22 mouse cellular contexts compared by ENCODE assay signal in genomic region chr11:90265581-90265980, GRCm38 (mm10). TPM values are rescaled to one million over a fixed set of nuclear protein-coding genes. Genes with fewer than 3 reads are reported as not detected.
DNase-seq lines count a peak whose midpoint lies in the region; ATAC-seq and TF ChIP-seq lines count a peak whose summit lies in the region.
"Had no signal": no experiment of that assay in that cellular context is flagged by ENCODE, and none has a peak within 500 bp of the region (broad histone marks: within the 10 kb centered on the region; RNA-seq: fewer than 3 reads in every experiment).

No protein-coding gene starts in this region.

- ATAC-seq in heart, embryonic 14.5 days (ENCODE audit: insufficient number of reproducible peaks, insufficient read depth, low FRiP score, low read depth) = no peak
- ATAC-seq in limb, embryonic 14.5 days (ENCODE audit: low FRiP score, low read depth) = 0 out of 2 replicates have a peak, but pooled peaks have one; percentile 23
- ATAC-seq in hindbrain, embryonic 12.5 days (ENCODE audit: low FRiP score) = no peak
- ATAC-seq: forebrain, embryonic 16.5 days; hindbrain, postnatal 0 days had no signal

- H3K9ac ChIP-seq in heart, embryonic 14.5 days (ENCODE audit: low read length) = peak overlapping the region; percentile 41; the same call in 1 of the 2 replicates
- H3K9ac ChIP-seq in limb, embryonic 14.5 days (ENCODE audit: low read depth, low read length, severe bottlenecking) = no peak overlapping the region
- no peak overlapping the region for H3K9ac ChIP-seq in hindbrain, embryonic 12.5 days
- H3K9ac ChIP-seq: embryonic facial prominence, embryonic 12.5 days; forebrain, embryonic 12.5 days; hindbrain, embryonic 13.5 days had no signal

- no peak overlapping the region for H3K4me2 ChIP-seq in heart, embryonic 14.5 days (ENCODE audit: low read length)
- H3K4me2 ChIP-seq in limb, embryonic 14.5 days (replicated peaks; ENCODE audit: low read depth, low read length, severe bottlenecking) = no peak overlapping the region
- H3K4me2 ChIP-seq in hindbrain, embryonic 12.5 days (replicated peaks) = no peak overlapping the region
- H3K4me2 ChIP-seq: embryonic facial prominence, embryonic 12.5 days; forebrain, embryonic 12.5 days; hindbrain, embryonic 13.5 days had no signal

- peaks cover 86% of the 10 kb centered on the region for H3K36me3 ChIP-seq in heart, embryonic 10.5 days
- H3K36me3 ChIP-seq in heart, embryonic 14.5 days (ENCODE audit: control insufficient read depth, insufficient read depth, low read length) = peaks cover 98% of the 10 kb centered on the region
- H3K36me3 ChIP-seq in limb, embryonic 14.5 days (ENCODE audit: control insufficient read depth, insufficient read depth, low read length) = peaks cover 51% of the 10 kb centered on the region
- peaks cover 91% of the 10 kb centered on the region for H3K36me3 ChIP-seq in limb, embryonic 10.5 days
- peaks cover 58% of the 10 kb centered on the region for H3K36me3 ChIP-seq in hindbrain, embryonic 12.5 days

- no peaks in the 10 kb centered on the region for H3K9me3 ChIP-seq in heart, embryonic 10.5 days
- H3K9me3 ChIP-seq in heart, embryonic 14.5 days (ENCODE audit: control insufficient read depth, low read length) = no peaks in the 10 kb centered on the region
- H3K9me3 ChIP-seq in limb, embryonic 14.5 days (ENCODE audit: control insufficient read depth, low read length) = no peaks in the 10 kb centered on the region
- H3K9me3 ChIP-seq in limb, embryonic 10.5 days (replicated peaks) = no peaks in the 10 kb centered on the region
- H3K9me3 ChIP-seq in hindbrain, embryonic 12.5 days (replicated peaks) = no peaks in the 10 kb centered on the region
- H3K9me3 ChIP-seq: embryonic facial prominence, embryonic 12.5 days; forebrain, embryonic 12.5 days; hindbrain, embryonic 13.5 days had no signal

- TF ChIP-seq POLR2A in limb, embryonic 14.5 days (IDR thresholded peaks at IDR 0.05; ENCODE audit: borderline replicate concordance, extremely low read depth, insufficient read depth, insufficient read length) = no peak

- H3K27me3 ChIP-seq in heart, embryonic 10.5 days (ENCODE audit: insufficient read depth, poor library complexity, severe bottlenecking) = no peaks in the 10 kb centered on the region
- H3K27me3 ChIP-seq in heart, embryonic 14.5 days (ENCODE audit: control insufficient read depth, insufficient read depth, low read length) = no peaks in the 10 kb centered on the region
- H3K27me3 ChIP-seq in limb, embryonic 14.5 days (ENCODE audit: control insufficient read depth, insufficient read depth, low read length) = no peaks in the 10 kb centered on the region
- H3K27me3 ChIP-seq in limb, embryonic 10.5 days (ENCODE audit: low read depth, poor library complexity, severe bottlenecking) = no peaks in the 10 kb centered on the region
- H3K27me3 ChIP-seq in hindbrain, embryonic 12.5 days = no peaks in the 10 kb centered on the region
- H3K27me3 ChIP-seq: embryonic facial prominence, embryonic 12.5 days; forebrain, embryonic 12.5 days; hindbrain, embryonic 13.5 days had no signal

- WGBS in heart, embryonic 10.5 days = 74% methylated on average over 7 of the region's 7 CpGs
- 52% methylated on average over 7 of the region's 7 CpGs for WGBS in heart, embryonic 14.5 days
- WGBS in limb, embryonic 14.5 days = 87% methylated on average over 7 of the region's 7 CpGs
- WGBS in limb, embryonic 10.5 days = 88% methylated on average over 7 of the region's 7 CpGs
- 91% methylated on average over 7 of the region's 7 CpGs for WGBS in hindbrain, embryonic 12.5 days

- H3K4me1 ChIP-seq in heart, embryonic 10.5 days = no peaks in the 10 kb centered on the region
- 0 out of 4 replicates have a peak, but pooled peaks cover 0 to 13% of the 10 kb centered on the region in 2 experiments for H3K4me1 ChIP-seq in heart, embryonic 14.5 days (ENCODE audit: control insufficient read depth in 2 of 2, insufficient read depth in 2 of 2, low read length in 2 of 2)
- H3K4me1 ChIP-seq in limb, embryonic 14.5 days (ENCODE audit: control insufficient read depth, insufficient read depth, low read length) = no peaks in the 10 kb centered on the region
- peaks cover 13% of the 10 kb centered on the region; the same call in 1 of the 2 replicates for H3K4me1 ChIP-seq in limb, embryonic 10.5 days
- H3K4me1 ChIP-seq in hindbrain, embryonic 12.5 days = peaks cover 9% of the 10 kb centered on the region

- H3K27ac ChIP-seq in heart, embryonic 10.5 days = no peak overlapping the region
- peak overlapping the region; percentile 45 to 61; a peak in 3 of 4 replicates for H3K27ac ChIP-seq in heart, embryonic 14.5 days (replicated peaks in 1 of 2; ENCODE audit: control insufficient read depth in 1 of 2, insufficient read depth in 1 of 2, low read depth in 2 of 2, low read length in 2 of 2)
- no peak overlapping the region for H3K27ac ChIP-seq in limb, embryonic 14.5 days (replicated peaks; ENCODE audit: low read depth, low read length)
- H3K27ac ChIP-seq in limb, embryonic 10.5 days = no peak overlapping the region
- no peak overlapping the region for H3K27ac ChIP-seq in hindbrain, embryonic 12.5 days
- H3K27ac ChIP-seq: embryonic facial prominence, embryonic 12.5 days; forebrain, embryonic 12.5 days; hindbrain, embryonic 13.5 days; hindbrain, postnatal 0 days; kidney, postnatal 0 days had no signal

- intact Hi-C loops in heart, postnatal 14 days (cut with DNase I) = no loop called here

- peak; percentile 35 for DNase-seq in heart, adult 11 months
- DNase-seq in heart, embryonic 10.5 days (ENCODE audit: low spot score) = no peak
- no peak for DNase-seq in heart, postnatal 14 days
- no peak for DNase-seq in limb, embryonic 14.5 days (ENCODE audit: low spot score)
- no peak for DNase-seq in limb, embryonic 10.5 days (ENCODE audit: low spot score)
- DNase-seq: adrenal gland, adult 8-10 months; adrenal gland, postnatal 36 days; cerebellum, adult 2 months; cerebellum, postnatal 14 days; embryo, embryonic 11 days; gastrocnemius, postnatal 36 days; heart, postnatal 36 days; kidney, adult 11 months; kidney, adult 9 months had no signal

- H3K4me3 ChIP-seq in heart, embryonic 10.5 days = no peak overlapping the region
- H3K4me3 ChIP-seq in heart, embryonic 14.5 days (ENCODE audit: control insufficient read depth in 1 of 2, insufficient read depth in 1 of 2, low read depth in 1 of 2, low read length in 2 of 2) = no peak overlapping the region
- no peak overlapping the region for H3K4me3 ChIP-seq in limb, embryonic 14.5 days (replicated peaks; ENCODE audit: low read length)
- H3K4me3 ChIP-seq in limb, embryonic 10.5 days = no peak overlapping the region
- no peak overlapping the region for H3K4me3 ChIP-seq in hindbrain, embryonic 12.5 days
- H3K4me3 ChIP-seq: embryonic facial prominence, embryonic 12.5 days; forebrain, embryonic 12.5 days; hindbrain, embryonic 13.5 days had no signal

RNA-seq across cellular contexts. Expression of gene Mmd, which starts 16.3 kb away (rescaled TPM):
- polyA plus RNA-seq in heart, embryonic 10.5 days (2016; fragmentation: Nextera tagmentation; extraction: Ambion mirVana) = 75.3 and 121 TPM in 2 replicates
- polyA plus RNA-seq in heart, embryonic 14.5 days (2014; fragmentation: Nextera tagmentation; extraction: Ambion mirVana) = 68.8 and 71.9 TPM in 2 replicates
- 10 to 100 TPM; 35.9 to 38.2 TPM for total RNA-seq in heart, postnatal 14 days (2021)
- polyA plus RNA-seq in limb, embryonic 14.5 days (2012; rRNA removed) = 26.1 and 31.6 TPM in 2 replicates
- 24.1 and 26.0 TPM in 2 replicates for polyA plus RNA-seq in limb, embryonic 14.5 days (2014; fragmentation: Nextera tagmentation; extraction: Ambion mirVana)
- 38.0 and 38.7 TPM in 2 replicates for polyA plus RNA-seq in limb, embryonic 10.5 days (2016; fragmentation: Nextera tagmentation; extraction: Ambion mirVana)
- 76.7 and 76.8 TPM in 2 replicates for polyA plus RNA-seq in hindbrain, embryonic 12.5 days (2016; fragmentation: Nextera tagmentation; extraction: Ambion mirVana)

Comparison
In these comparisons a context has a peak if more than half of its experiments do, and no peak if none do; other contexts are left out.
1. H3K27ac ChIP-seq: peak in heart, embryonic 14.5 days (2 of 2); none in heart, embryonic 10.5 days (single experiment), limb, embryonic 14.5 days (single experiment), limb, embryonic 10.5 days (single experiment) and hindbrain, embryonic 12.5 days (single experiment).